Mouse (Mus musculus) kidney, postnatal 0 days (tissue): ENCODE measurements around the gene Lclat1. TPM values are rescaled to one million over a fixed set of nuclear protein-coding genes. Genes with fewer than 3 reads are reported as not detected.

Source experiments
- ATAC-seq: fragments of 200-750 bp; cut with Nextera tagmentation; replicated peaks from 2 replicates; pipeline ENCODE4 v1.8.0; 2017; ENCODE audit warnings: low read depth, moderate number of reproducible peaks, moderate TSS enrichment, moderate library complexity; ENCODE audit not compliant: low FRiP score
- DNase-seq: peaks from one replicate; pipeline ENCODE4 v3.0.0-alpha.2; 2016; ENCODE audit warnings: low spot score
- H3K27ac ChIP-seq: fragments of 300-500 bp; sonication (generic); 2 replicates; pipeline ENCODE4 v1.5.1; 2014; ENCODE audit warnings: mild to moderate bottlenecking
- H3K27me3 ChIP-seq: fragments of 300-500 bp; sonication (generic); 2 replicates; pipeline ENCODE4 v1.6.1; 2014; ENCODE audit warnings: low read length, mixed read lengths; ENCODE audit not compliant: insufficient read depth
- H3K36me3 ChIP-seq: fragments of 300-500 bp; sonication (generic); 2 replicates; pipeline ENCODE4 v1.6.1; 2014; ENCODE audit warnings: low read length, mixed read lengths; ENCODE audit not compliant: insufficient read depth
- H3K4me1 ChIP-seq: fragments of 300-500 bp; sonication (generic); replicated peaks from 2 replicates; pipeline ENCODE4 v1.6.1; 2014; ENCODE audit warnings: antibody characterized with exemption, low read length, mixed read lengths; ENCODE audit not compliant: insufficient read depth
- H3K4me2 ChIP-seq: fragments of 300-500 bp; sonication (generic); 2 replicates; pipeline ENCODE4 v1.6.1; 2014; ENCODE audit warnings: mild to moderate bottlenecking, low read length, moderate library complexity, mixed read lengths
- H3K4me3 ChIP-seq: fragments of 300-500 bp; sonication (generic); replicated peaks from 2 replicates; pipeline ENCODE4 v1.5.1; 2014; ENCODE audit warnings: low read depth, low read length
- H3K9ac ChIP-seq: fragments of 300-500 bp; sonication (generic); 2 replicates; pipeline ENCODE4 v1.6.1; 2014; ENCODE audit warnings: low read depth, low read length
- H3K9me3 ChIP-seq: fragments of 300-500 bp; sonication (generic); replicated peaks from 2 replicates; pipeline ENCODE4 v1.6.1; 2016; ENCODE audit warnings: low read length, inconsistent platforms, mixed read lengths
- CTCF ChIP-seq: IDR thresholded peaks from 2 replicates; pipeline ENCODE4 v1.5.1; 2016; ENCODE audit warnings: antibody characterized with exemption, low read depth, mild to moderate bottlenecking, moderate library complexity
- WGBS: fragments of 180-500 bp; shearing (Covaris S2); extraction: QIAGEN DNeasy Blood & Tissue Kit; methylation state at CpG from one replicate; pipeline ENCODE4 v1.1.7; 2014; 5-methylcytosine and 5-hydroxymethylcytosine counted together
- polyA plus RNA-seq: library from polyadenylated mRNA; unstranded; fragments of >200 nt; fragmentation: Nextera tagmentation; extraction: Ambion mirVana; gene quantifications from 2 replicates; pipeline ENCODE4 v1.2.1, GENCODE M21; 2015

Gene Lclat1
- polyA plus RNA-seq, 1 experiment from 2014 or later = 12.5 TPM

GRCm38 (mm10) chr17:73197724-73198123 is 89.9 kb downstream of the Lclat1 start:
- 47% methylated on average over 1 of the region's 1 CpGs for WGBS
- no peak for TF ChIP-seq CTCF
- no peaks in the 10 kb centered on the region for H3K9me3 ChIP-seq
- ATAC-seq (no peak), DNase-seq (no peak)
- H3K4me1 ChIP-seq = no peaks in the 10 kb centered on the region
- H3K27ac ChIP-seq = no peak overlapping the region
- no peak overlapping the region for H3K4me2 ChIP-seq
- H3K9ac ChIP-seq = no peak overlapping the region
- no peaks in the 10 kb centered on the region for H3K36me3 ChIP-seq
- no peaks in the 10 kb centered on the region for H3K27me3 ChIP-seq
- H3K4me3 ChIP-seq = no peak overlapping the region

- ATAC-seq (no peak), DNase-seq (no peak)
- H3K4me3 ChIP-seq = no peak overlapping the region
- H3K27me3 ChIP-seq = no peaks in the 10 kb centered on the region
- H3K9me3 ChIP-seq = no peaks in the 10 kb centered on the region
- H3K27ac ChIP-seq = no peak overlapping the region
- TF ChIP-seq CTCF = peak; percentile 48
- no peak overlapping the region for H3K4me2 ChIP-seq
- no peaks in the 10 kb centered on the region for H3K36me3 ChIP-seq
- H3K4me1 ChIP-seq = no peaks in the 10 kb centered on the region
- no peak overlapping the region for H3K9ac ChIP-seq
These were observed 91.6 kb downstream of the Lclat1 start for GRCm38 (mm10) chr17:73199387-73199786.

- H3K9ac ChIP-seq = no peak overlapping the region
- ATAC-seq (no peak), DNase-seq (peak; percentile 41)
- H3K4me2 ChIP-seq = no peak overlapping the region
- H3K27ac ChIP-seq = no peak overlapping the region
- H3K36me3 ChIP-seq = no peaks in the 10 kb centered on the region
- no peaks in the 10 kb centered on the region for H3K9me3 ChIP-seq
- no peak overlapping the region for H3K4me3 ChIP-seq
- no peaks in the 10 kb centered on the region for H3K27me3 ChIP-seq
- no peak for TF ChIP-seq CTCF
- no peaks in the 10 kb centered on the region for H3K4me1 ChIP-seq
- 42% methylated on average over 1 of the region's 1 CpGs for WGBS
These were observed 92.6 kb downstream of the Lclat1 start for GRCm38 (mm10) chr17:73200380-73200779.

GRCm38 (mm10) chr17:73203642-73204332 is 96.0 kb downstream of the Lclat1 start:
- H3K4me2 ChIP-seq = no peak overlapping the region
- H3K36me3 ChIP-seq = no peaks in the 10 kb centered on the region
- ATAC-seq (no peak), DNase-seq (no peak)
- WGBS = 80% methylated on average over 15 of the region's 15 CpGs
- no peak overlapping the region for H3K4me3 ChIP-seq
- no peaks in the 10 kb centered on the region for H3K9me3 ChIP-seq
- H3K4me1 ChIP-seq = no peaks in the 10 kb centered on the region
- H3K9ac ChIP-seq = no peak overlapping the region
- no peak for TF ChIP-seq CTCF
- H3K27me3 ChIP-seq = no peaks in the 10 kb centered on the region
- H3K27ac ChIP-seq = no peak overlapping the region

- H3K27me3 ChIP-seq = no peaks in the 10 kb centered on the region
- no peak for ATAC-seq
- no peaks in the 10 kb centered on the region for H3K9me3 ChIP-seq
- TF ChIP-seq CTCF = no peak
- H3K4me1 ChIP-seq = no peaks in the 10 kb centered on the region
- no peak overlapping the region for H3K27ac ChIP-seq
- no peak overlapping the region for H3K4me3 ChIP-seq
- H3K9ac ChIP-seq = no peak overlapping the region
- 62% methylated on average over 5 of the region's 5 CpGs for WGBS
- DNase-seq = no peak
- no peaks in the 10 kb centered on the region for H3K36me3 ChIP-seq
- H3K4me2 ChIP-seq = no peak overlapping the region
These were observed 103.3 kb downstream of the Lclat1 start for GRCm38 (mm10) chr17:73210960-73211531.

- Histone ChIP-seq H3K9me3 (no peaks in the 10 kb centered on the region), H3K4me1 (no peaks in the 10 kb centered on the region), H3K4me3 (no peak overlapping the region), H3K4me2 (no peak overlapping the region), H3K27ac (no peak overlapping the region), H3K9ac (no peak overlapping the region), H3K27me3 (no peaks in the 10 kb centered on the region), H3K36me3 (no peaks in the 10 kb centered on the region)
- 48% methylated on average over 3 of the region's 3 CpGs for WGBS
- no peak for ATAC-seq
- TF ChIP-seq CTCF = no peak
- DNase-seq = no peak
These were observed 105.0 kb downstream of the Lclat1 start for GRCm38 (mm10) chr17:73212754-73213153.

- Histone ChIP-seq H3K4me3 (no peak overlapping the region), H3K9ac (no peak overlapping the region), H3K27ac (no peak overlapping the region), H3K9me3 (no peaks in the 10 kb centered on the region), H3K27me3 (no peaks in the 10 kb centered on the region), H3K36me3 (no peaks in the 10 kb centered on the region), H3K4me1 (no peaks in the 10 kb centered on the region), H3K4me2 (no peak overlapping the region)
- TF ChIP-seq CTCF = no peak
- no peak for ATAC-seq
- 17% methylated on average over 1 of the region's 1 CpGs for WGBS
- peak; percentile 67 for DNase-seq
These were observed 105.4 kb downstream of the Lclat1 start for GRCm38 (mm10) chr17:73213187-73213586.
